Mouse (Mus musculus): ENCODE results near the gene Pde10a. TPM values are rescaled to one million over a fixed set of nuclear protein-coding genes. Genes with fewer than 3 reads are reported as not detected.

Gene Pde10a
- polyA plus RNA-seq, 1 experiment from 2014 or later = 12.5 TPM

GRCm38 (mm10) chr17:8499564-8500117 is 25.5 kb upstream of the Pde10a start:
- 68% methylated on average over 4 of the region's 4 CpGs for WGBS
- no peak for ATAC-seq (ENCODE audit: low FRiP score)
- Histone ChIP-seq H3K4me3 (replicated peaks) (no peak overlapping the region), H3K4me1 (no peaks in the 10 kb centered on the region), H3K4me2 (no peak overlapping the region), H3K9me3 (replicated peaks) (no peaks in the 10 kb centered on the region), H3K36me3 (no peaks in the 10 kb centered on the region), H3K27me3 (replicated peaks) (peaks cover 10% of the 10 kb centered on the region), H3K27ac (replicated peaks) (no peak overlapping the region), H3K9ac (replicated peaks) (no peak overlapping the region)

DNA sequence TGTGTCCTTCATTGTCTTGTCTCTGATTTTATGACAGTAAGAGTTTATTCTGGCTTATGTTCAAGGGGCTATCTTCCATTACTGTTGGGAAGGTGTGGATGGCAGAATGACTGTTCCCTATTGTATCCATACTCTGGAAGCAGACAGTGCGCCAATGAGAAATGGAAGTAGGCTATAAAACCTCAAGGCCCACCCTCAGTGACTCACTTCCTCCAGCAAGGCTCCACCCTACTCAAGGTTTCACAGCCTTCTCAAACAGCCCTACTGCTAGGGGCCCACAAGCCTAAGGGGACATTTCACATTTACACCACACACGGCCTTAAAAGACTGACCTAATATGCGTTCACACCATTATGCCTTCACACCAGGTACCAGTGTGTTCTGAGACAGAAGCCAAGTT is 20.8 kb upstream of the Pde10a start:
- ATAC-seq (ENCODE audit: low FRiP score) = no peak
- Histone ChIP-seq H3K4me2 (no peak overlapping the region), H3K9me3 (replicated peaks) (no peaks in the 10 kb centered on the region), H3K4me1 (peaks cover 40% of the 10 kb centered on the region), H3K27ac (replicated peaks) (no peak overlapping the region), H3K27me3 (replicated peaks) (peaks cover 17% of the 10 kb centered on the region), H3K9ac (replicated peaks) (no peak overlapping the region), H3K4me3 (replicated peaks) (no peak overlapping the region), H3K36me3 (no peaks in the 10 kb centered on the region)
- WGBS = 94% methylated on average over 3 of the region's 3 CpGs

DNA sequence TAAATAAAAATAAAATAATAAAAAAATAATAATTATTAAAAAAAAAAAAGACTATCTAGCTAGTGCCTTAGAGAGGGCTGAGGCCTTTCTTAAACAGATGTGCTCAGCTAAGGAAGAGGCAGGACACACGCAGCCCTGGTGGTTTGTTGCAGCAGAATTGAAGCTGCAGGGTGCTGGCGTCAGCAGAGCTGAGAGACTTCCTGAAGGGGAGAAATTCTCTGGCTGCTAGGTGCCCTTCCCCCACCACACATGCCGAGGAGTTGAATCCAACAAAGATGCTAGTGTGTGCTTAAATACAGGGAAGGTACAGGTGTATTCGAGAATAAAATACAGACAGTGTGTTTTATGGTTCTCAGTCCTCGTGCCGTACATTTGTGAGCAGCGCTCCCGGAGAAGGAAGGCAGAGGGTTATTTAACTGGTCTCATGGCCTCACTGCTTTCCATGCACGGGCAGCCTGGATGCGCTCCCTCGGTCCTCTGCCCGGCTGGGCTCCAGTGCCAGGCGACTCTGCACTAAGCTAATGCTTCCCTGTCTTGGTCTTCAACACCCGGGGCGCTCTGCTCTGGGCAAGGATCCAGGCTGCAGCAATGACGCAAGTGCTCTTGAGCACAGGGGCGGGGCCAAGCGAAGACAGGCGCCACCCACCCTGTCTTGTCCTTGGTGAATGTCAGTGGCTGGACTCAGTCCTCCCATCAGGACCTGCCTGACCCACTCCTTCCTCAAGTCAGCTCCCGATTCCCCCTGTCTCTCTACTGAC is 19.3 kb upstream of the Pde10a start:
- under 1% methylated on average over 20 of the region's 20 CpGs for WGBS
- Histone ChIP-seq H3K4me3 (replicated peaks) (peak overlapping the region; percentile 38), H3K4me2 (peak overlapping the region; percentile 69)

GRCm38 (mm10) chr17:8506726-8507125 is 18.4 kb upstream of the Pde10a start:
- peaks cover 20% of the 10 kb centered on the region for H3K27me3 ChIP-seq (replicated peaks)
- 48% methylated on average over 6 of the region's 6 CpGs for WGBS
- H3K9me3 ChIP-seq (replicated peaks) = no peaks in the 10 kb centered on the region
- H3K9ac ChIP-seq (replicated peaks) = no peak overlapping the region
- no peak for ATAC-seq (ENCODE audit: low FRiP score)
- H3K36me3 ChIP-seq = no peaks in the 10 kb centered on the region
- H3K27ac ChIP-seq (replicated peaks) = no peak overlapping the region
- peaks cover 40% of the 10 kb centered on the region for H3K4me1 ChIP-seq
- H3K4me3 ChIP-seq (replicated peaks) = no peak overlapping the region
- no peak overlapping the region for H3K4me2 ChIP-seq

More for the DNA sequence above, 19.3 kb upstream of the Pde10a start:
- Histone ChIP-seq H3K9ac (replicated peaks) (peak overlapping the region; percentile 50), H3K27ac (replicated peaks) (peak overlapping the region; percentile 86), H3K9me3 (replicated peaks) (no peaks in the 10 kb centered on the region), H3K4me1 (peaks cover 40% of the 10 kb centered on the region), H3K27me3 (replicated peaks) (peaks cover 20% of the 10 kb centered on the region), H3K36me3 (no peaks in the 10 kb centered on the region)
- peak; percentile 88 for ATAC-seq (ENCODE audit: low FRiP score)

GRCm38 (mm10) chr17:8507654-8508053 is 17.5 kb upstream of the Pde10a start:
- ATAC-seq (ENCODE audit: low FRiP score) = no peak
- Histone ChIP-seq H3K36me3 (no peaks in the 10 kb centered on the region), H3K27me3 (replicated peaks) (peaks cover 21% of the 10 kb centered on the region), H3K9ac (replicated peaks) (peak overlapping the region; percentile 38; the same call in 1 of the 2 replicates), H3K4me1 (peaks cover 40% of the 10 kb centered on the region), H3K9me3 (replicated peaks) (no peaks in the 10 kb centered on the region), H3K27ac (replicated peaks) (peak overlapping the region; percentile 60), H3K4me2 (peak overlapping the region; percentile 57), H3K4me3 (replicated peaks) (peak overlapping the region; percentile 28; the same call in 1 of the 2 replicates)
- WGBS = 2% methylated on average over 3 of the region's 3 CpGs

DNA sequence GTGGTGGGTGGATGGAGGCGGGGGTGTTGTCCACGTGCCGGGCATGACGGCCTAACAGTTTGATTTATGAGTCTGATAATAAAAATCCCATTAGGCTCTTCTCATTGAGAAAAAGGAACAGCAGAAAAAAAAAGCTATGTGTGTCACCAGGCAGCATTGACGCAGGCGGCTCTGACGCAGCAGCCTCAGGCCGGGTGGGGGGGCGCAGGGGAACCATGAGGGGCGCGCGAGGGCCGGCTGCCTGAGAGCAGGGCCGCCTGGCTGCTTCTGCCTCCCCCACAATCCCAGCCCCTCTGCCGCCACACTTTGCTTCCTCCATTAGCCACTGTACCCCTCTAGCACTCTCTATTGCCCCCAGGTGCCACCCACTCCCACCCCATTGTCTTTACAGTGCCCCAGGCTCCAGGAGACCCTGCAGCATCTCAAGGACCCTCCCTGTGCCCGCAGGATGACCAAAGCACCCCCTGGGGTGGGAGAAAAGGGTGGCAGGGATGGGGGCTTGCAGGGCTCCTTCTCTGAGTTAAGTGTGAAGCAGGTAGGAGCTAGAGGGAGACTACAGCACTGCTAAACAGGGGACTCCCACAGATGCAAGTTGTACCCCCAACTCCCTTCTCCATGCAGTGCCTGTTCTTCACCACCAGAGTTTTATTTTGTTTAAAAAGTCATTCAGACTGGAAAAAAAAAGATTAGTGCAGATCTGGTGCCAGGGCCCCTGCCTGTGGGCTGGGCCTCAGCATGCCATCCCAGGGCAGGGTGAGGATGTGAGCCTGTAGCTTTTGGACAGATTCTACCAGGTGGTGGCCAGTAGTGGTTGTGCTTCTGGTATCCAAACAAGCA is 16.6 kb upstream of the Pde10a start:
- H3K36me3 ChIP-seq = no peaks in the 10 kb centered on the region
- peaks cover 21% of the 10 kb centered on the region for H3K27me3 ChIP-seq (replicated peaks)
- H3K9me3 ChIP-seq (replicated peaks) = no peaks in the 10 kb centered on the region
- peak overlapping the region; percentile 28 for H3K4me3 ChIP-seq (replicated peaks)
- H3K9ac ChIP-seq (replicated peaks) = peak overlapping the region; percentile 38
- peak overlapping the region; percentile 70; the same call in 1 of the 2 replicates for H3K27ac ChIP-seq (replicated peaks)
- ATAC-seq (ENCODE audit: low FRiP score) = peak; percentile 89
- peaks cover 40% of the 10 kb centered on the region for H3K4me1 ChIP-seq
- peak overlapping the region; percentile 57 for H3K4me2 ChIP-seq
- 0% methylated on average over 16 of the region's 16 CpGs for WGBS

DNA sequence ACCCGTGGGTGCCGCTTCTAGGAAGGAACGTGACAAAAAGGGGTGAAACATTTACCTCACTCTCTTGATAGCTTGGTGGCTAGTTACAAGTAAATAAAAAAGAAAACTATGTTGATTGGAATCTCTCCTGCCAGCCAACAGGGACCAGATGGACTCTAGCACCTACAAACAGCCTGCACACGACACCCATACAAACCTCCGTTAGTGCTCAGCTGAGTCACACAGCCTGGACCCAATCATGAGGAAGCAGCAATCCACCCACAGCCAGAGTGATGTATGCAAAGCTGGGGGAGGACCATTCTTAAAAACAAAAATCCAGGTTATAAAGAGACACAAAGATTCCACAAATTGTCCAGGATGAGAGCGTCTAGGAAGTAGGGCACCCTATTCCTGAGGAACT is 9.2 kb upstream of the Pde10a start:
- H3K27ac ChIP-seq (replicated peaks) = no peak overlapping the region
- H3K4me3 ChIP-seq (replicated peaks) = no peak overlapping the region
- WGBS = 82% methylated on average over 6 of the region's 6 CpGs
- H3K9ac ChIP-seq (replicated peaks) = no peak overlapping the region
- H3K36me3 ChIP-seq = no peaks in the 10 kb centered on the region
- H3K4me2 ChIP-seq = no peak overlapping the region
- peaks cover 18% of the 10 kb centered on the region; the same call in 1 of the 2 replicates for H3K27me3 ChIP-seq (replicated peaks)
- ATAC-seq (ENCODE audit: low FRiP score) = no peak
- no peaks in the 10 kb centered on the region for H3K9me3 ChIP-seq (replicated peaks)
- H3K4me1 ChIP-seq = no peaks in the 10 kb centered on the region

DNA sequence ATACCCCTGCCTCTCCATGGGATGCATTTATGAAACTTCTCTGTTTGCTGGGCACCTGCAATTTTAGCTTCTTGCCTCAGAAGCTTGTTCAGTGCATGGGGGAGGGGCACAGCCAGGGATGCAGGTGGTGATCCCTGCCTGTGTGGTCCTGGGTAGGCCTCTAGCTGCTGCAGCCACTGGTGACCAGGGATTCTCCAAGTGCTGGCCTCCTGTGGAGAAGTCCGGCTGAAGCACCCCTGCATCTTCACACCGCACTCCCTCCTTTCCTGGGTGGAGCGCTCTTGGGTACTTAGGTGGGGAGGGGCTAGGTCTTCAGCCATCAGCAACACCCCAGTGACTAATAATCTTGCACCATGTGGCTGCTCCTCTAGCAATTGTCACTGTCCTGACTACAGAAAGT is 1.2 kb upstream of the Pde10a start:
- peak overlapping the region; percentile 63 for H3K27ac ChIP-seq (replicated peaks)
- H3K9me3 ChIP-seq (replicated peaks) = no peaks in the 10 kb centered on the region
- H3K36me3 ChIP-seq = no peaks in the 10 kb centered on the region
- H3K27me3 ChIP-seq (replicated peaks) = peaks cover 25% of the 10 kb centered on the region
- H3K4me3 ChIP-seq (replicated peaks) = peak overlapping the region; percentile 55
- peak overlapping the region; percentile 71 for H3K9ac ChIP-seq (replicated peaks)
- peak overlapping the region; percentile 97 for H3K4me2 ChIP-seq
- H3K4me1 ChIP-seq = peaks cover 34% of the 10 kb centered on the region
- 13% methylated on average over 3 of the region's 3 CpGs for WGBS
- peak; percentile 30; the same call in 1 of the 2 replicates for ATAC-seq (ENCODE audit: low FRiP score)

GRCm38 (mm10) chr17:8524387-8525165 is 596 bp upstream of the Pde10a start:
- H3K27ac ChIP-seq (replicated peaks) = peak overlapping the region; percentile 63
- WGBS = under 1% methylated on average over 41 of the region's 45 CpGs

DNA sequence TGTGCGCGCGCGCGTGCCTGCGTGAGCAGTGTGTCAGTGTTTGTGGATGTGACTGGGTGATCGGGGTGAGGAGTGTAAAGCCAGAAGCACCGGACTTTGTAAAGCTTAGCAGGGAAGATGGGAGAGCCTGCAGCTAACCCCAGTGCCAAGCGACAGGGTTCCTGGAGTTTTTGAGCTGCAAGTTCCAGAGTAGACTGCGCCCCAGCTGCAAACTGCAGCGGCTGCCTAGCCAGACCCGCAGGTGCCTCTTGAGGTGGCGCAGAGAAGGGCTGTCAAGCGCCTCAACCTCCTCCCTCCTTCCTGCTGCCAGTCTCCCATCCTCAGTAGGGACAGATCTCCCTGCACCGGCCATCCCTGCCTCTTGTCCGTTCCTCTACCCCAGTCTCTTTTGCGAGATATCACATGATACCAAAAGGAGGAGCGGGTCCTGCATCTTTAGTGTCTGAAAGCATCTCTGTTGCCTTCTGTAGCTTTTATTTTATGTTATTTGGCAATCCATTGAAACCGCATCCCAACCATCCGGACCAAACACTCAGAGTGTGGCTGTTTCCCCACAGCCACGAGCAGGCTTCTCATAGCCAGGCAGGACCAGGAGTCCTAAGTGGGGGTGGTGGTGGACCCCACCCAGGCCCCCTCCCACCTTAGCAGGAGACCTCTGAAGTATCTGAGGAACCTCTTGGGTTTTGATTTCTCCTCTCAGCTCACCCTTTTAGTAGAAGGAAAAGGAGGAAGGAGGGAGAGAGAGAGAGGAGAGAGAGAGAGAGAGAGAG is 984 bp downstream of the Pde10a start:
- ATAC-seq (ENCODE audit: low FRiP score) = no peak
- peak overlapping the region; percentile 55 for H3K4me3 ChIP-seq (replicated peaks)
- H3K27ac ChIP-seq (replicated peaks) = no peak overlapping the region
- 5% methylated on average over 21 of the region's 21 CpGs for WGBS
- H3K4me1 ChIP-seq = peaks cover 34% of the 10 kb centered on the region
- peaks cover 17% of the 10 kb centered on the region for H3K27me3 ChIP-seq (replicated peaks)
- no peaks in the 10 kb centered on the region for H3K9me3 ChIP-seq (replicated peaks)
- no peaks in the 10 kb centered on the region for H3K36me3 ChIP-seq
- peak overlapping the region; percentile 97 for H3K4me2 ChIP-seq
- peak overlapping the region; percentile 18; the same call in 1 of the 2 replicates for H3K9ac ChIP-seq (replicated peaks)

More at GRCm38 (mm10) chr17:8524387-8525165, 596 bp upstream of the Pde10a start:
- Histone ChIP-seq H3K4me1 (peaks cover 34% of the 10 kb centered on the region), H3K4me2 (peak overlapping the region; percentile 97), H3K4me3 (replicated peaks) (peak overlapping the region; percentile 55), H3K9me3 (replicated peaks) (no peaks in the 10 kb centered on the region), H3K9ac (replicated peaks) (peak overlapping the region; percentile 71), H3K27me3 (replicated peaks) (peaks cover 25% of the 10 kb centered on the region), H3K36me3 (no peaks in the 10 kb centered on the region)
- peak; percentile 93 for ATAC-seq (ENCODE audit: low FRiP score)

All from neural tube, embryonic 15.5 days (tissue).